Mouse (Mus musculus) intestine, embryonic 14.5 days (tissue): ENCODE measurements around the gene Fzr1. TPM values are rescaled to one million over a fixed set of nuclear protein-coding genes. Genes with fewer than 3 reads are reported as not detected.

Experiments
- ATAC-seq: fragments of 200-750 bp; cut with Nextera tagmentation; replicated peaks from 2 replicates; pipeline ENCODE4 v1.8.0; 2017; ENCODE audit warnings: low read depth, moderate number of reproducible peaks, moderate TSS enrichment, moderate library complexity; ENCODE audit not compliant: low FRiP score, low TSS enrichment
- DNase-seq: peaks from one replicate; pipeline ENCODE4 v3.0.0-alpha.2; 2018; ENCODE audit warnings: low spot score
- H3K27ac ChIP-seq: fragments of 300-500 bp; sonication (generic); 2 replicates; pipeline ENCODE4 v1.5.1; 2014; ENCODE audit warnings: low read depth, mild to moderate bottlenecking, control low read depth
- H3K27me3 ChIP-seq: fragments of 300-500 bp; sonication (generic); replicated peaks from 2 replicates; pipeline ENCODE4 v1.6.1; 2014; ENCODE audit warnings: low read length, control low read depth; ENCODE audit not compliant: control insufficient read depth, insufficient read depth
- H3K36me3 ChIP-seq: fragments of 300-500 bp; sonication (generic); 2 replicates; pipeline ENCODE4 v1.6.1; 2014; ENCODE audit warnings: low read length, control low read depth; ENCODE audit not compliant: control insufficient read depth, insufficient read depth
- H3K4me1 ChIP-seq: fragments of 300-500 bp; sonication (generic); replicated peaks from 2 replicates; pipeline ENCODE4 v1.6.1; 2014; ENCODE audit warnings: low read length, control low read depth, mixed read lengths; ENCODE audit not compliant: control insufficient read depth, insufficient read depth
- H3K4me2 ChIP-seq: fragments of 300-500 bp; sonication (generic); 2 replicates; pipeline ENCODE4 v1.6.1; 2014; ENCODE audit warnings: low read length
- H3K4me3 ChIP-seq: fragments of 300-500 bp; sonication (generic); 2 replicates; pipeline ENCODE4 v1.5.1; 2014; ENCODE audit warnings: low read depth, low read length, control low read depth, mixed read lengths
- H3K9ac ChIP-seq: fragments of 300-500 bp; sonication (generic); 2 replicates; pipeline ENCODE4 v1.6.1; 2014; ENCODE audit warnings: mild to moderate bottlenecking, low read length
- H3K9me3 ChIP-seq: fragments of 300-500 bp; sonication (generic); 2 replicates; pipeline ENCODE4 v1.6.1; 2016; ENCODE audit warnings: low read length, control low read depth; ENCODE audit not compliant: control insufficient read depth
- WGBS: fragments of 180-500 bp; shearing (Covaris S2); extraction: QIAGEN DNeasy Blood & Tissue Kit; methylation state at CpG from one replicate; pipeline ENCODE4 v1.1.7; 2014; 5-methylcytosine and 5-hydroxymethylcytosine counted together
- polyA plus RNA-seq: library from polyadenylated mRNA; unstranded; fragments of >200 nt; fragmentation: Nextera tagmentation; extraction: Ambion mirVana; gene quantifications from 2 replicates; pipeline ENCODE4 v1.2.1, GENCODE M21; 2014

Gene Fzr1
- polyA plus RNA-seq, 1 experiment from 2014 or later: 93.9 TPM

GRCm38 (mm10) chr10:81328386-81328785 is 49.9 kb downstream of the Fzr1 start, which contains the start of gene Tbxa2r:
Gene Tbxa2r, plus strand, starts transcription at chr10:81328731.
- Histone ChIP-seq H3K27me3 (0 out of 2 replicates have a peak, but pooled peaks cover 6% of the 10 kb centered on the region), H3K4me1 (peaks cover 34% of the 10 kb centered on the region), H3K9me3 (no peaks in the 10 kb centered on the region), H3K4me2 (peak within 1 kb of the TSS; percentile 54), H3K27ac (peak within 1 kb of the TSS; percentile 94), H3K9ac (peak within 1 kb of the TSS; percentile 34), H3K36me3 (peaks cover 43% of the 10 kb centered on the region), H3K4me3 (peak within 1 kb of the TSS; percentile 29)
- 8% methylated on average over 10 of the region's 10 CpGs for WGBS
- no peak for DNase-seq
- no peak for ATAC-seq

GRCm38 (mm10) chr10:81327959-81328358 is 50.4 kb downstream of the Fzr1 start:
- WGBS: 13% methylated on average over 2 of the region's 2 CpGs
- 0 out of 2 replicates have a peak, but pooled peaks cover 6% of the 10 kb centered on the region for H3K27me3 ChIP-seq
- H3K4me3 ChIP-seq: no peak overlapping the region
- peaks cover 47% of the 10 kb centered on the region for H3K36me3 ChIP-seq
- H3K9me3 ChIP-seq: no peaks in the 10 kb centered on the region
- ATAC-seq (no peak), DNase-seq (no peak)
- peak overlapping the region; percentile 94; the same call in 1 of the 2 replicates for H3K27ac ChIP-seq
- H3K4me1 ChIP-seq: peaks cover 34% of the 10 kb centered on the region
- peak overlapping the region; percentile 54; the same call in 1 of the 2 replicates for H3K4me2 ChIP-seq
- no peak overlapping the region for H3K9ac ChIP-seq

- Histone ChIP-seq H3K27me3 (no peaks in the 10 kb centered on the region), H3K36me3 (peaks cover 54% of the 10 kb centered on the region), H3K27ac (no peak overlapping the region), H3K4me2 (no peak overlapping the region), H3K4me3 (no peak overlapping the region), H3K9ac (no peak overlapping the region), H3K4me1 (peaks cover 37% of the 10 kb centered on the region), H3K9me3 (no peaks in the 10 kb centered on the region)
- DNase-seq: no peak
- ATAC-seq: no peak
- 77% methylated on average over 6 of the region's 6 CpGs for WGBS
Observed at GRCm38 (mm10) chr10:81326858-81327257, 51.5 kb downstream of the Fzr1 start.

- ATAC-seq: no peak
- WGBS: 92% methylated on average over 18 of the region's 18 CpGs
- Histone ChIP-seq H3K4me2 (no peak overlapping the region), H3K9me3 (no peaks in the 10 kb centered on the region), H3K27ac (no peak overlapping the region), H3K9ac (no peak overlapping the region), H3K4me1 (peaks cover 37% of the 10 kb centered on the region), H3K36me3 (peaks cover 54% of the 10 kb centered on the region), H3K4me3 (no peak overlapping the region), H3K27me3 (no peaks in the 10 kb centered on the region)
- no peak for DNase-seq
Observed at GRCm38 (mm10) chr10:81325781-81326180, 52.5 kb downstream of the Fzr1 start.

GRCm38 (mm10) chr10:81325176-81325575 is 53.1 kb downstream of the Fzr1 start:
- no peaks in the 10 kb centered on the region for H3K9me3 ChIP-seq
- H3K27ac ChIP-seq: no peak overlapping the region
- H3K9ac ChIP-seq: no peak overlapping the region
- no peak for DNase-seq
- H3K4me3 ChIP-seq: no peak overlapping the region
- 93% methylated on average over 21 of the region's 21 CpGs for WGBS
- peaks cover 54% of the 10 kb centered on the region for H3K36me3 ChIP-seq
- ATAC-seq: no peak
- H3K4me2 ChIP-seq: no peak overlapping the region
- no peaks in the 10 kb centered on the region for H3K27me3 ChIP-seq
- peaks cover 32% of the 10 kb centered on the region for H3K4me1 ChIP-seq

GRCm38 (mm10) chr10:81323791-81324530 is 54.4 kb downstream of the Fzr1 start:
- Histone ChIP-seq H3K4me2 (no peak overlapping the region), H3K36me3 (peaks cover 54% of the 10 kb centered on the region), H3K9ac (no peak overlapping the region), H3K4me3 (no peak overlapping the region), H3K27me3 (no peaks in the 10 kb centered on the region), H3K4me1 (peaks cover 30% of the 10 kb centered on the region), H3K9me3 (no peaks in the 10 kb centered on the region), H3K27ac (no peak overlapping the region)
- 91% methylated on average over 18 of the region's 18 CpGs for WGBS
- ATAC-seq (no peak), DNase-seq (no peak)

- WGBS: 93% methylated on average over 23 of the region's 23 CpGs
- Histone ChIP-seq H3K9me3 (no peaks in the 10 kb centered on the region), H3K4me1 (peaks cover 25% of the 10 kb centered on the region), H3K27ac (no peak overlapping the region), H3K4me2 (no peak overlapping the region), H3K27me3 (no peaks in the 10 kb centered on the region), H3K4me3 (no peak overlapping the region), H3K9ac (no peak overlapping the region), H3K36me3 (peaks cover 54% of the 10 kb centered on the region)
- no peak for ATAC-seq
- no peak for DNase-seq
Observed at GRCm38 (mm10) chr10:81323141-81323775, 55.1 kb downstream of the Fzr1 start.

- no peak overlapping the region for H3K4me2 ChIP-seq
- H3K9ac ChIP-seq: no peak overlapping the region
- DNase-seq: no peak
- H3K27ac ChIP-seq: no peak overlapping the region
- H3K36me3 ChIP-seq: peaks cover 57% of the 10 kb centered on the region
- H3K9me3 ChIP-seq: no peaks in the 10 kb centered on the region
- H3K27me3 ChIP-seq: no peaks in the 10 kb centered on the region
- no peak for ATAC-seq
- H3K4me3 ChIP-seq: peak overlapping the region; percentile 97; the same call in 1 of the 2 replicates
- peaks cover 22% of the 10 kb centered on the region for H3K4me1 ChIP-seq
- 94% methylated on average over 27 of the region's 27 CpGs for WGBS
Observed at GRCm38 (mm10) chr10:81322444-81322843, 55.9 kb downstream of the Fzr1 start.
